8 mouse cellular contexts compared by ENCODE assay signal in the genomic region with DNA sequence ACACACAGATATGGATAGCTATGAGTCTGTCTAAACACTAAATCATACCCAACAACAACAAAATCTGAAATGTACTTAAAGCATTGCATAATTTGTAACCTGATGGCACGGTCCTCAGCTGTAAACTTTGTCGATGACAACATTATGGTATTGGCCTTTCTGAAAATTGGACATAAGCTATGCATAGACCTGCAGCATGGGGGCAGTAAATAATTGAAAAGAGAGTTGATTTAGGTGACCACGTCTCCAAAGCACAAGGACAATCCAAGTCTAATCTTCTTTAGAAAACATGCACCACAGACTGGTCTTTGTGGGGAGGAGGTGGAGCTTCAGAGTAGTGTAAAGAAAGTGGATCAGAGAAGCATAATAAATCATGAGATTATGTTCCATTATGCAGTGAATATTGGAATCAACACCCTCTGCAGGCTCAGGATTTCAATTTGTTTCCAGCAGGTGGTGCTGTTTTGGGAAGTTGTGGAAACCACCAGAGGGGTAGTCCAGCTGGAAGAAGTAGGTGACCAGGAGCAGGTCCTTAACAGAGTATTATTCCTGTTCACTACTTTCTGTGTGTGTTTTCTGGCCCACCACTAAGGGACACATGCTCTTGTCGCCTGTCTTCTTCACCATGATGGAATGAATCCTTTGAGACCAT.
DNase-seq lines count a peak whose midpoint lies in the region; ATAC-seq lines count a peak whose summit lies in the region.

No protein-coding gene starts in this region.

- no peak overlapping the region for H3K4me2 ChIP-seq in forebrain, embryonic 12.5 days
- H3K4me2 ChIP-seq in forebrain, embryonic 16.5 days (ENCODE audit: low read length) = no peak overlapping the region
- no peak overlapping the region for H3K4me2 ChIP-seq in hindbrain, embryonic 13.5 days
- no peak overlapping the region for H3K4me2 ChIP-seq in midbrain, embryonic 15.5 days

- H3K9ac ChIP-seq in forebrain, embryonic 12.5 days = no peak overlapping the region
- H3K9ac ChIP-seq in forebrain, embryonic 16.5 days (replicated peaks; ENCODE audit: low read depth, low read length) = no peak overlapping the region
- H3K9ac ChIP-seq in hindbrain, embryonic 13.5 days = no peak overlapping the region
- no peak overlapping the region for H3K9ac ChIP-seq in midbrain, embryonic 15.5 days

- no peaks in the 10 kb centered on the region for H3K4me1 ChIP-seq in forebrain, embryonic 12.5 days
- H3K4me1 ChIP-seq in forebrain, embryonic 16.5 days (replicated peaks; ENCODE audit: control insufficient read depth, insufficient read depth, low read length) = no peaks in the 10 kb centered on the region
- H3K4me1 ChIP-seq in hindbrain, embryonic 13.5 days (replicated peaks) = no peaks in the 10 kb centered on the region
- H3K4me1 ChIP-seq in midbrain, embryonic 15.5 days = no peaks in the 10 kb centered on the region

- H3K9me3 ChIP-seq in forebrain, embryonic 12.5 days = no peaks in the 10 kb centered on the region
- H3K9me3 ChIP-seq in forebrain, embryonic 16.5 days (ENCODE audit: control insufficient read depth, low read length) = no peaks in the 10 kb centered on the region
- H3K9me3 ChIP-seq in hindbrain, embryonic 13.5 days = no peaks in the 10 kb centered on the region
- no peaks in the 10 kb centered on the region for H3K9me3 ChIP-seq in midbrain, embryonic 15.5 days

- no peaks in the 10 kb centered on the region for H3K36me3 ChIP-seq in forebrain, embryonic 12.5 days (replicated peaks)
- no peaks in the 10 kb centered on the region for H3K36me3 ChIP-seq in forebrain, embryonic 16.5 days (ENCODE audit: control insufficient read depth, insufficient read depth)
- H3K36me3 ChIP-seq in hindbrain, embryonic 13.5 days = no peaks in the 10 kb centered on the region
- no peaks in the 10 kb centered on the region for H3K36me3 ChIP-seq in midbrain, embryonic 15.5 days (replicated peaks)

- no peaks in the 10 kb centered on the region for H3K27me3 ChIP-seq in forebrain, embryonic 12.5 days
- H3K27me3 ChIP-seq in forebrain, embryonic 16.5 days (replicated peaks; ENCODE audit: control insufficient read depth, insufficient read depth, low read length) = 0 out of 2 replicates have a peak, but pooled peaks cover 4% of the 10 kb centered on the region
- no peaks in the 10 kb centered on the region for H3K27me3 ChIP-seq in hindbrain, embryonic 13.5 days
- no peaks in the 10 kb centered on the region for H3K27me3 ChIP-seq in midbrain, embryonic 15.5 days (replicated peaks)

- peak; percentile 53 for ATAC-seq in forebrain, embryonic 12.5 days (ENCODE audit: low FRiP score)
- ATAC-seq in forebrain, embryonic 16.5 days = no peak
- 0 out of 2 replicates have a peak, but pooled peaks have one; percentile 24 for ATAC-seq in hindbrain, embryonic 13.5 days (ENCODE audit: low FRiP score)
- ATAC-seq in midbrain, embryonic 15.5 days (replicated peaks) = 0 out of 2 replicates have a peak, but pooled peaks have one; percentile 14

- peak; percentile 3 for DNase-seq in ovary, postnatal 36 days (ENCODE audit: low spot score)
- no peak for DNase-seq in ovary, adult 18-20 months (ENCODE audit: low spot score)
- DNase-seq in right cerebral cortex, adult 2 months (ENCODE audit: low spot score in 2 of 2) = no peak
- no peak for DNase-seq in frontal cortex, postnatal 10 days (ENCODE audit: low spot score in 2 of 2)

- H3K27ac ChIP-seq in forebrain, embryonic 12.5 days = no peak overlapping the region
- no peak overlapping the region for H3K27ac ChIP-seq in forebrain, embryonic 16.5 days (ENCODE audit: low read length)
- H3K27ac ChIP-seq in hindbrain, embryonic 13.5 days = no peak overlapping the region
- H3K27ac ChIP-seq in midbrain, embryonic 15.5 days = no peak overlapping the region

- no peak overlapping the region for H3K4me3 ChIP-seq in forebrain, embryonic 12.5 days (replicated peaks)
- H3K4me3 ChIP-seq in forebrain, embryonic 16.5 days (replicated peaks; ENCODE audit: low read length) = no peak overlapping the region
- H3K4me3 ChIP-seq in hindbrain, embryonic 13.5 days = no peak overlapping the region
- no peak overlapping the region for H3K4me3 ChIP-seq in midbrain, embryonic 15.5 days

- WGBS in forebrain, embryonic 12.5 days = 64% methylated on average over 4 of the region's 4 CpGs
- 64% methylated on average over 4 of the region's 4 CpGs for WGBS in forebrain, embryonic 16.5 days
- WGBS in hindbrain, embryonic 13.5 days = 75% methylated on average over 4 of the region's 4 CpGs
- WGBS in midbrain, embryonic 15.5 days = 70% methylated on average over 4 of the region's 4 CpGs
